ENCODE assay signal across 16 mouse cellular contexts in the genomic region with DNA sequence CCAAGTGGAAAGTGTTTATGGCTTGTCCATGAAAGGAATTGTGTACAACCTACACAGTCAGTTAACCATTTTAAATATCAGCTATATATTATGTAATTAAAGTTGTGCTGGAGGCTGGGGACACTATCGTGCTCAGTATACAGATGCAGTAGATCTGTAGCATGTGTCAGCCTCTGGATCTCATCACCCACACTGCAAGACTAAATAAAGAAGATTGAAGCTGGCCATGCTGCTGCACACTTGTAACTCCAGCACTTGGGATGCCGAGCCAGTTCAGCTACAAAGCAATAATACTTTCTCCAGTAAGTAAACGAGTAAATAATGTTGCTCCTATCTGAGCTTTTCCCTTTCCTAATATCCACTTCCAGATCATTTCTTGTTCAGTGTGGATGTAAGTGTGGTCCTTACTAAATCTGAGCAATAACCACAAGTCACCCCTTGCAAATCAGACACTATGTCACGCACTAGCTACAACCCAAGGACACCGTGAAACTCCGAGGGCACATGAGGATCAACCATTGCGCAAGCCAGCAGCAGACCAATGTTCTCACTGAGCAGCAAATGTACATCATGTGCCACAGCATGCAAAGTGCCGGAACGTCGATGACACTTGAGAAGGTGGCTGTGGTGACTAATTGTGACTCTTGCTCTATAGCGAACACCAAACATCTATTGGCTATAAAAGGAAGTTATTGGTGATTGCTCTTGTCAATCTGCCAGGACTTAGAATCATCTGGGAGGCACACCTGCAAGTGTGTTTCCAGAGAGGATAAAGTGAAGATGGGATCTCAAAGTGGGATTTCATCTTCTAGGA. TPM values are rescaled to one million over a fixed set of nuclear protein-coding genes. Genes with fewer than 3 reads are reported as not detected.
DNase-seq lines count a peak whose midpoint lies in the region; ATAC-seq and TF ChIP-seq lines count a peak whose summit lies in the region.
"Had no signal": no experiment of that assay in that cellular context is flagged by ENCODE, and none has a peak within 500 bp of the region (broad histone marks: within the 10 kb centered on the region; RNA-seq: fewer than 3 reads in every experiment).

No protein-coding gene starts in this region.

- no peaks in the 10 kb centered on the region for H3K4me1 ChIP-seq in liver, embryonic 16.5 days (ENCODE audit: control insufficient read depth, low read depth, low read length)
- H3K4me1 ChIP-seq in liver, embryonic 11.5 days (replicated peaks; ENCODE audit: control insufficient read depth, insufficient read depth, low read length), result no peaks in the 10 kb centered on the region
- no peaks in the 10 kb centered on the region for H3K4me1 ChIP-seq in intestine, postnatal 0 days (replicated peaks; ENCODE audit: control insufficient read depth, insufficient read depth, low read length)
- H3K4me1 ChIP-seq in kidney, embryonic 16.5 days (ENCODE audit: insufficient read depth, low read length), result 0 out of 2 replicates have a peak, but pooled peaks cover 8% of the 10 kb centered on the region
- H3K4me1 ChIP-seq: limb, embryonic 15.5 days had no signal

- H3K4me3 ChIP-seq in liver, embryonic 16.5 days (ENCODE audit: low read depth, low read length), result no peak overlapping the region
- H3K4me3 ChIP-seq in liver, embryonic 11.5 days (ENCODE audit: low read depth, low read length), result no peak overlapping the region
- no peak overlapping the region for H3K4me3 ChIP-seq in intestine, postnatal 0 days (ENCODE audit: low read depth, low read length)
- H3K4me3 ChIP-seq in kidney, embryonic 16.5 days (ENCODE audit: low read length), result no peak overlapping the region
- H3K4me3 ChIP-seq: limb, embryonic 15.5 days had no signal

- H3K36me3 ChIP-seq in liver, embryonic 16.5 days (ENCODE audit: control insufficient read depth, insufficient read depth), result no peaks in the 10 kb centered on the region
- H3K36me3 ChIP-seq in liver, embryonic 11.5 days (ENCODE audit: control insufficient read depth, insufficient read depth, low read length), result no peaks in the 10 kb centered on the region
- H3K36me3 ChIP-seq in intestine, postnatal 0 days (ENCODE audit: control insufficient read depth, insufficient read depth), result no peaks in the 10 kb centered on the region
- H3K36me3 ChIP-seq in kidney, embryonic 16.5 days (ENCODE audit: insufficient read depth, low read length), result no peaks in the 10 kb centered on the region
- H3K36me3 ChIP-seq: limb, embryonic 15.5 days had no signal

- no peak overlapping the region for H3K9ac ChIP-seq in liver, embryonic 16.5 days (ENCODE audit: low read depth, low read length)
- no peak overlapping the region for H3K9ac ChIP-seq in liver, embryonic 11.5 days (ENCODE audit: low read depth, low read length)
- H3K9ac ChIP-seq in intestine, postnatal 0 days (ENCODE audit: low read depth, low read length), result no peak overlapping the region
- no peak overlapping the region for H3K9ac ChIP-seq in kidney, embryonic 16.5 days (replicated peaks; ENCODE audit: low read length)
- H3K9ac ChIP-seq: limb, embryonic 15.5 days had no signal

- ATAC-seq in liver, embryonic 16.5 days (ENCODE audit: low read depth), result peak; percentile 75
- no peak for ATAC-seq in liver, embryonic 11.5 days (replicated peaks; ENCODE audit: low FRiP score)
- peak; percentile 72 for ATAC-seq in intestine, postnatal 0 days
- no peak for ATAC-seq in kidney, embryonic 16.5 days (ENCODE audit: low FRiP score, low TSS enrichment)
- ATAC-seq: hindbrain, postnatal 0 days had no signal

- H3K27ac ChIP-seq in liver, embryonic 16.5 days (ENCODE audit: low read length), result no peak overlapping the region
- H3K27ac ChIP-seq in liver, embryonic 11.5 days (ENCODE audit: low read depth, low read length), result no peak overlapping the region
- H3K27ac ChIP-seq in intestine, postnatal 0 days (ENCODE audit: low read depth, low read length), result no peak overlapping the region
- H3K27ac ChIP-seq in kidney, embryonic 16.5 days (ENCODE audit: low read length), result no peak overlapping the region
- H3K27ac ChIP-seq: hindbrain, postnatal 0 days; limb, embryonic 15.5 days; stomach, postnatal 0 days had no signal

- intact Hi-C loops in left cerebral cortex, postnatal 4 days (cut with DNase I), result no loop called here

- peak; percentile 87 to 90 for DNase-seq in adrenal gland, adult (ENCODE audit: inconsistent age in 2 of 2, low spot score in 1 of 2)
- no peak for DNase-seq in adrenal gland, postnatal 4 days (ENCODE audit: low spot score in 2 of 2)
- DNase-seq in liver, embryonic 11.5 days (ENCODE audit: low spot score), result no peak
- no peak for DNase-seq in left cerebral cortex, postnatal 4 days
- DNase-seq in kidney, postnatal 36 days, result no peak
- DNase-seq: cerebellum, adult 8-10 months; kidney, postnatal 10 days; layer of hippocampus, postnatal 36 days; spleen, adult 18-20 months had no signal

- H3K4me2 ChIP-seq in liver, embryonic 16.5 days (ENCODE audit: low read depth, low read length), result no peak overlapping the region
- no peak overlapping the region for H3K4me2 ChIP-seq in liver, embryonic 11.5 days
- H3K4me2 ChIP-seq in intestine, postnatal 0 days (replicated peaks; ENCODE audit: low read depth), result no peak overlapping the region
- H3K4me2 ChIP-seq in kidney, embryonic 16.5 days (replicated peaks; ENCODE audit: low read depth, low read length), result no peak overlapping the region
- H3K4me2 ChIP-seq: limb, embryonic 15.5 days had no signal

- no peaks in the 10 kb centered on the region for H3K27me3 ChIP-seq in liver, embryonic 16.5 days (ENCODE audit: control insufficient read depth, insufficient read depth, low read depth, low read length)
- H3K27me3 ChIP-seq in liver, embryonic 11.5 days (replicated peaks; ENCODE audit: control insufficient read depth, insufficient read depth, low read length), result no peaks in the 10 kb centered on the region
- no peaks in the 10 kb centered on the region for H3K27me3 ChIP-seq in intestine, postnatal 0 days (replicated peaks; ENCODE audit: control insufficient read depth, insufficient read depth, low read length)
- H3K27me3 ChIP-seq in kidney, embryonic 16.5 days (ENCODE audit: insufficient read depth, low read length), result no peaks in the 10 kb centered on the region
- H3K27me3 ChIP-seq: limb, embryonic 15.5 days had no signal

- TF ChIP-seq CTCF in intestine, postnatal 0 days (IDR thresholded peaks at IDR 0.05; ENCODE audit: low read depth), result no peak

- H3K9me3 ChIP-seq in liver, embryonic 16.5 days (replicated peaks; ENCODE audit: control insufficient read depth, low read length), result no peaks in the 10 kb centered on the region
- no peaks in the 10 kb centered on the region for H3K9me3 ChIP-seq in liver, embryonic 11.5 days (ENCODE audit: control insufficient read depth, low read length)
- H3K9me3 ChIP-seq in intestine, postnatal 0 days (ENCODE audit: control insufficient read depth), result no peaks in the 10 kb centered on the region
- H3K9me3 ChIP-seq in kidney, embryonic 16.5 days (ENCODE audit: low read length), result no peaks in the 10 kb centered on the region
- H3K9me3 ChIP-seq: limb, embryonic 15.5 days had no signal

- WGBS in liver, embryonic 16.5 days (ENCODE audit: insufficient replicate concordance), result 62% methylated on average over 11 of the region's 11 CpGs
- WGBS in liver, embryonic 11.5 days, result 83% methylated on average over 11 of the region's 11 CpGs
- WGBS in intestine, postnatal 0 days, result 58% methylated on average over 11 of the region's 11 CpGs
- 80% methylated on average over 11 of the region's 11 CpGs for WGBS in kidney, embryonic 16.5 days

RNA-seq across cellular contexts. Expression of gene Kcnv2, which starts 9.9 kb away (rescaled TPM):
- total RNA-seq in adrenal gland, postnatal 4 days (2021), result under 1 TPM; 0.08 to 0.14 TPM
- not detected in 2 replicates for polyA plus RNA-seq in liver, embryonic 16.5 days (2015; fragmentation: Nextera tagmentation; extraction: Ambion mirVana)
- polyA plus RNA-seq in liver, embryonic 11.5 days (2014; fragmentation: Nextera tagmentation; extraction: Ambion mirVana), result 0.03 TPM in 1 of 2 replicates, not detected in the other
- 0.03 and 0.04 TPM in 2 replicates for polyA plus RNA-seq in intestine, postnatal 0 days (2015; fragmentation: Nextera tagmentation; extraction: Ambion mirVana)
- total RNA-seq in left cerebral cortex, postnatal 4 days (2021), result under 1 TPM in 1 of 2 experiments, not detected in 1; 0.08 TPM
- 0.23 and 0.39 TPM in 2 replicates for polyA plus RNA-seq in kidney, embryonic 16.5 days (2015; fragmentation: Nextera tagmentation; extraction: Ambion mirVana)
- total RNA-seq: megakaryocyte-erythroid progenitor cell, adult 5-6 weeks had no signal

Comparison
In these comparisons a context has a peak if more than half of its experiments do, and no peak if none do; other contexts are left out.
1. DNase-seq: peak in adrenal gland, adult (2 of 2); none in adrenal gland, postnatal 4 days (0 of 2), liver, embryonic 11.5 days (single experiment), left cerebral cortex, postnatal 4 days (single experiment) and kidney, postnatal 36 days (0 of 2).
2. ATAC-seq: peak in liver, embryonic 16.5 days (single experiment) and intestine, postnatal 0 days (single experiment); none in liver, embryonic 11.5 days (single experiment) and kidney, embryonic 16.5 days (single experiment).